Mouse (Mus musculus): ENCODE measurements at regions not wholly inside any gene's neighbourhood (a gene's known extent, or its start where the extent isn't known, plus 50 kb on each side); places are given as distances from the start of the nearest gene placed in this dataset.
"Not testable (repeated sequence)": the region's sequence is repeated elsewhere in the genome, so short reads cannot be mapped to it uniquely, and the experiment has no call there.

- DNase-seq (ENCODE audit: extremely low read depth, insufficient read length, low spot score), result no peak
These were observed 116.9 kb upstream of the Vmn1r2 start for GRCm38 (mm10) chr4:3049972-3050846.

- DNase-seq (ENCODE audit: extremely low read depth, insufficient read length, low spot score), result no peak
These were observed 116.3 kb upstream of the Vmn1r2 start for GRCm38 (mm10) chr4:3050847-3051135.

- DNase-seq (ENCODE audit: extremely low read depth, insufficient read length, low spot score), result no peak
These were observed 115.9 kb upstream of the Vmn1r2 start for GRCm38 (mm10) chr4:3051212-3051611.

GRCm38 (mm10) chr4:3052314-3053059 is 114.6 kb upstream of the Vmn1r2 start:
- DNase-seq (ENCODE audit: extremely low read depth, insufficient read length, low spot score), result no peak

- DNase-seq (ENCODE audit: extremely low read depth, insufficient read length, low spot score), result no peak
These were observed 114.1 kb upstream of the Vmn1r2 start for GRCm38 (mm10) chr4:3053060-3053406.

GRCm38 (mm10) chr4:3053496-3054216 is 113.5 kb upstream of the Vmn1r2 start:
- DNase-seq (ENCODE audit: extremely low read depth, insufficient read length, low spot score), result no peak

GRCm38 (mm10) chr4:3054886-3055285 is 112.2 kb upstream of the Vmn1r2 start:
- DNase-seq (ENCODE audit: extremely low read depth, insufficient read length, low spot score), result no peak

GRCm38 (mm10) chr4:3055396-3055795 is 111.7 kb upstream of the Vmn1r2 start:
- no peak for DNase-seq (ENCODE audit: extremely low read depth, insufficient read length, low spot score)

GRCm38 (mm10) chr4:3059511-3060054 is 107.5 kb upstream of the Vmn1r2 start:
- no peak for DNase-seq (ENCODE audit: extremely low read depth, insufficient read length, low spot score)

GRCm38 (mm10) chr4:3062027-3062605 is 105.0 kb upstream of the Vmn1r2 start:
- no peak for DNase-seq (ENCODE audit: extremely low read depth, insufficient read length, low spot score)

GRCm38 (mm10) chr4:3063966-3064365 is 103.2 kb upstream of the Vmn1r2 start:
- DNase-seq (ENCODE audit: extremely low read depth, insufficient read length, low spot score), result no peak

GRCm38 (mm10) chr4:3064571-3064970 is 102.5 kb upstream of the Vmn1r2 start:
- DNase-seq (ENCODE audit: extremely low read depth, insufficient read length, low spot score), result no peak

GRCm38 (mm10) chr4:3065335-3065734 is 101.8 kb upstream of the Vmn1r2 start:
- DNase-seq (ENCODE audit: extremely low read depth, insufficient read length, low spot score), result not testable (repeated sequence)

GRCm38 (mm10) chr4:3066051-3066736 is 100.9 kb upstream of the Vmn1r2 start:
- no peak for DNase-seq (ENCODE audit: extremely low read depth, insufficient read length, low spot score)

GRCm38 (mm10) chr4:3067265-3067664 is 99.9 kb upstream of the Vmn1r2 start:
- DNase-seq (ENCODE audit: extremely low read depth, insufficient read length, low spot score), result no peak

- no peak for DNase-seq (ENCODE audit: extremely low read depth, insufficient read length, low spot score)
These were observed 99.5 kb upstream of the Vmn1r2 start for GRCm38 (mm10) chr4:3067666-3068065.

- DNase-seq (ENCODE audit: extremely low read depth, insufficient read length, low spot score), result no peak
These were observed 98.6 kb upstream of the Vmn1r2 start for GRCm38 (mm10) chr4:3068306-3069223.

- DNase-seq (ENCODE audit: extremely low read depth, insufficient read length, low spot score), result no peak
These were observed 97.8 kb upstream of the Vmn1r2 start for GRCm38 (mm10) chr4:3069341-3069740.

- not testable (repeated sequence) for DNase-seq (ENCODE audit: extremely low read depth, insufficient read length, low spot score)
These were observed 95.8 kb upstream of the Vmn1r2 start for GRCm38 (mm10) chr4:3071326-3071725.
